23 mouse cellular contexts compared by ENCODE assay signal in the genomic region with DNA sequence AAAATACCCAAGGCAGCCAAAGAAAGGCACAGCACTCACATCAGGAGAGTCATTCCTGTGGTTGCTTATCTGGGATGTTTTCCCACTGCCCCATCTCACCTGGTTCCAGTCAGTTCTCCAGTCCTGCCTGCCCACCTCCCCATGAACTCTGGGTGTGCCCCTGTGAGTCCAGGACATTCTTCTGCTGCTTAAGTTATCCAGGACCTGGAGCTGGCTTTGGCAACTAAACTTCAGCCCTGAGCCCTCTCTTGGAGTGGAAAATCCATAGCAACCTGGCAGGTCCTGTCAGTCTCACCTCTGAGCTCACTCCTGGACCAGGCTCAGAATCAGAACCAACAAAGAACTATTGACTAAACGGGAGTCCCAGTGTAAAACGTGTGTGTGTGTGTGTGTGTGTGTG.
DNase-seq lines count a peak whose midpoint lies in the region; ATAC-seq and TF ChIP-seq lines count a peak whose summit lies in the region.
"Had no signal": no experiment of that assay in that cellular context is flagged by ENCODE, and none has a peak within 500 bp of the region (broad histone marks: within the 10 kb centered on the region; RNA-seq: fewer than 3 reads in every experiment).

No protein-coding gene starts in this region.

- no peaks in the 10 kb centered on the region for H3K36me3 ChIP-seq in kidney, embryonic 15.5 days
- H3K36me3 ChIP-seq in embryonic facial prominence, embryonic 13.5 days: no peaks in the 10 kb centered on the region
- H3K36me3 ChIP-seq in limb, embryonic 14.5 days (ENCODE audit: control insufficient read depth, insufficient read depth, low read length): no peaks in the 10 kb centered on the region
- H3K36me3 ChIP-seq: forebrain, embryonic 12.5 days; heart, embryonic 10.5 days; heart, embryonic 15.5 days; hindbrain, embryonic 12.5 days had no signal

- 73% methylated on average over 2 of the region's 2 CpGs for WGBS in kidney, embryonic 15.5 days
- 70% methylated on average over 2 of the region's 2 CpGs for WGBS in embryonic facial prominence, embryonic 13.5 days
- 42% methylated on average over 2 of the region's 2 CpGs for WGBS in limb, embryonic 14.5 days

- H3K9me3 ChIP-seq in kidney, embryonic 15.5 days (replicated peaks): no peaks in the 10 kb centered on the region
- no peaks in the 10 kb centered on the region for H3K9me3 ChIP-seq in embryonic facial prominence, embryonic 13.5 days
- H3K9me3 ChIP-seq in limb, embryonic 14.5 days (ENCODE audit: control insufficient read depth, low read length): no peaks in the 10 kb centered on the region
- H3K9me3 ChIP-seq: forebrain, embryonic 12.5 days; heart, embryonic 10.5 days; heart, embryonic 15.5 days; hindbrain, embryonic 12.5 days had no signal

- peak overlapping the region; percentile 41; the same call in 1 of the 2 replicates for H3K27ac ChIP-seq in kidney, embryonic 15.5 days
- peak overlapping the region; percentile 78 for H3K27ac ChIP-seq in embryonic facial prominence, embryonic 13.5 days
- peak overlapping the region; percentile 72 for H3K27ac ChIP-seq in limb, embryonic 14.5 days (replicated peaks; ENCODE audit: low read depth, low read length)
- H3K27ac ChIP-seq: forebrain, embryonic 12.5 days; heart, embryonic 10.5 days; heart, embryonic 15.5 days; hindbrain, embryonic 12.5 days had no signal

- no peaks in the 10 kb centered on the region for H3K27me3 ChIP-seq in kidney, embryonic 15.5 days
- no peaks in the 10 kb centered on the region for H3K27me3 ChIP-seq in embryonic facial prominence, embryonic 13.5 days
- no peaks in the 10 kb centered on the region for H3K27me3 ChIP-seq in limb, embryonic 14.5 days (ENCODE audit: control insufficient read depth, insufficient read depth, low read length)
- H3K27me3 ChIP-seq: forebrain, embryonic 12.5 days; heart, embryonic 15.5 days; hindbrain, embryonic 12.5 days had no signal

- H3K4me1 ChIP-seq in kidney, embryonic 15.5 days: peaks cover 26% of the 10 kb centered on the region
- peaks cover 38% of the 10 kb centered on the region for H3K4me1 ChIP-seq in embryonic facial prominence, embryonic 13.5 days
- peaks cover 26% of the 10 kb centered on the region for H3K4me1 ChIP-seq in limb, embryonic 14.5 days (ENCODE audit: control insufficient read depth, insufficient read depth, low read length)
- H3K4me1 ChIP-seq: forebrain, embryonic 12.5 days; heart, embryonic 10.5 days; heart, embryonic 15.5 days had no signal

- no peak for DNase-seq in kidney, postnatal 4 days
- DNase-seq in NIH3T3 (ENCODE audit: low read depth) (peak; percentile 69), liver (no peak)
- DNase-seq in limb, embryonic 14.5 days (ENCODE audit: low spot score): peak; percentile 43
- DNase-seq in frontal cortex, postnatal 36 days (ENCODE audit: low spot score in 2 of 2): no peak
- DNase-seq: adrenal gland, postnatal 10 days; cerebellum, adult 11-12 months; cerebellum, adult 9-11 months; heart, postnatal 36 days; kidney, adult 9 months; right cerebral cortex, adult 18-20 months; spleen, adult 18-20 months; thymus, postnatal 25 days had no signal

- no peak overlapping the region for H3K4me3 ChIP-seq in kidney, embryonic 15.5 days (replicated peaks)
- no peak overlapping the region for H3K4me3 ChIP-seq in embryonic facial prominence, embryonic 13.5 days
- no peak overlapping the region for H3K4me3 ChIP-seq in limb, embryonic 14.5 days (replicated peaks; ENCODE audit: low read length)
- H3K4me3 ChIP-seq: forebrain, embryonic 12.5 days; heart, embryonic 10.5 days; heart, embryonic 15.5 days; hindbrain, embryonic 12.5 days had no signal

- ATAC-seq in kidney, embryonic 15.5 days (replicated peaks; ENCODE audit: low FRiP score): no peak
- ATAC-seq in embryonic facial prominence, embryonic 13.5 days (ENCODE audit: insufficient number of reproducible peaks, insufficient read depth, low FRiP score, low TSS enrichment, low read depth): no peak
- ATAC-seq in limb, embryonic 14.5 days (ENCODE audit: low FRiP score, low read depth): peak; percentile 34
- ATAC-seq: intestine, postnatal 0 days had no signal

- no peak overlapping the region for H3K4me2 ChIP-seq in kidney, embryonic 15.5 days
- no peak overlapping the region for H3K4me2 ChIP-seq in embryonic facial prominence, embryonic 13.5 days
- H3K4me2 ChIP-seq in limb, embryonic 14.5 days (replicated peaks; ENCODE audit: low read depth, low read length, severe bottlenecking): no peak overlapping the region
- H3K4me2 ChIP-seq: forebrain, embryonic 12.5 days; heart, embryonic 15.5 days; hindbrain, embryonic 12.5 days; liver, embryonic 11.5 days; midbrain, embryonic 11.5 days had no signal

- TF ChIP-seq POLR2A in limb, embryonic 14.5 days (IDR thresholded peaks at IDR 0.05; ENCODE audit: borderline replicate concordance, extremely low read depth, insufficient read depth, insufficient read length): no peak

- no peak overlapping the region for H3K9ac ChIP-seq in kidney, embryonic 15.5 days
- H3K9ac ChIP-seq in embryonic facial prominence, embryonic 13.5 days: no peak overlapping the region
- H3K9ac ChIP-seq in limb, embryonic 14.5 days (ENCODE audit: low read depth, low read length, severe bottlenecking): no peak overlapping the region
- H3K9ac ChIP-seq: forebrain, embryonic 12.5 days; forebrain, postnatal 0 days; heart, embryonic 15.5 days; hindbrain, embryonic 12.5 days had no signal

Comparison
In these comparisons a context has a peak if more than half of its experiments do, and no peak if none do; other contexts are left out.
1. DNase-seq: peak in NIH3T3 (single experiment) and limb, embryonic 14.5 days (single experiment); none in kidney, postnatal 4 days (0 of 2), frontal cortex, postnatal 36 days (0 of 2) and liver (single experiment).
2. Peak in every context shown above with its lines, with median percentiles within 50 percentile points of each other: H3K27ac ChIP-seq.